ENCODE assay signal across 8 mouse cellular contexts in the genomic region with DNA sequence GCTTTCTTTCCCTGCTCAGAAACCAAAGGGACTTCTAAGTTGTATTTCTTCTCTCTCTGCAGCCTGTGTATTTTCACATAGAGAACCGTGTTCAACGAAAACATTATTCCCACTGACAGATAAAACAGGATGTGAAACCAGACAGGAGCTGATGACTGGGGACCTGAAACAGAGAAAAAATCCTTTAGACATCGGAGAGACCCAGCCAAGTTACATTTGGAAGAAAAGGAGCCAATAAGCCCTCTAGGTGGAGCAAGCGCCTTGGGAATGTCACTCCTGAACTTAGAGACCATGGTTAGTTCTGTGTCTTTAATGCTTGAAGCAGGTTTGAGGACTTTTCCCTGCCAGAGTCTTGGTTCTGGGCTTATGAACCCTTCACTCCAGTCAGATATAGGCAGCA. TPM values are rescaled to one million over a fixed set of nuclear protein-coding genes. Genes with fewer than 3 reads are reported as not detected.
DNase-seq lines count a peak whose midpoint lies in the region; ATAC-seq and TF ChIP-seq lines count a peak whose summit lies in the region.

No protein-coding gene starts in this region.

- TF ChIP-seq EP300 in heart, postnatal 0 days (IDR thresholded peaks at IDR 0.05; ENCODE audit: low read depth): no peak

- 5% methylated on average over 4 of the region's 4 CpGs for WGBS in lung, embryonic 15.5 days
- 11% methylated on average over 4 of the region's 4 CpGs for WGBS in heart, postnatal 0 days
- 20% methylated on average over 4 of the region's 4 CpGs for WGBS in thymus, adult 2 months

- no peaks in the 10 kb centered on the region for H3K9me3 ChIP-seq in lung, embryonic 15.5 days
- H3K9me3 ChIP-seq in heart, postnatal 0 days (replicated peaks; ENCODE audit: control insufficient read depth, low read length): no peaks in the 10 kb centered on the region

- H3K4me1 ChIP-seq in lung, embryonic 15.5 days: no peaks in the 10 kb centered on the region
- H3K4me1 ChIP-seq in heart, postnatal 0 days (ENCODE audit: control insufficient read depth, insufficient read depth): no peaks in the 10 kb centered on the region
- no peaks in the 10 kb centered on the region for H3K4me1 ChIP-seq in thymus, adult 2 months (replicated peaks; ENCODE audit: control insufficient read depth, insufficient read depth, low read length)

- no peak overlapping the region for H3K9ac ChIP-seq in lung, embryonic 15.5 days
- H3K9ac ChIP-seq in heart, postnatal 0 days (replicated peaks; ENCODE audit: low read depth, low read length): no peak overlapping the region

- H3K27me3 ChIP-seq in lung, embryonic 15.5 days: peaks cover 31% of the 10 kb centered on the region
- H3K27me3 ChIP-seq in heart, postnatal 0 days (ENCODE audit: control insufficient read depth, insufficient read depth, low read length): peaks cover 18% of the 10 kb centered on the region
- H3K27me3 ChIP-seq in thymus, adult 2 months (ENCODE audit: control insufficient read depth, insufficient read depth, low read length): no peaks in the 10 kb centered on the region

- H3K27ac ChIP-seq in lung, embryonic 15.5 days: no peak overlapping the region
- no peak overlapping the region for H3K27ac ChIP-seq in heart, postnatal 0 days (ENCODE audit: low read depth)
- no peak overlapping the region for H3K27ac ChIP-seq in thymus, adult 2 months (ENCODE audit: control insufficient read depth, insufficient read depth, low read length)

- DNase-seq in adrenal gland, postnatal 10 days: peak; percentile 49
- DNase-seq in adrenal gland, adult 8-10 months: no peak
- no peak for DNase-seq in lung, adult 18-20 months
- DNase-seq in heart, postnatal 0 days (ENCODE audit: low spot score): peak; percentile 33
- peak; percentile 28 for DNase-seq in lung, postnatal 14 days
- no peak for DNase-seq in thymus, adult 2 months
- DNase-seq in cerebellum, adult 18-20 months: no peak

- no peak for ATAC-seq in lung, embryonic 15.5 days (ENCODE audit: borderline replicate concordance, extremely low read depth, low FRiP score, low TSS enrichment)
- ATAC-seq in heart, postnatal 0 days (ENCODE audit: insufficient read depth, low read depth): no peak

- H3K4me2 ChIP-seq in lung, embryonic 15.5 days: peak overlapping the region; percentile 20
- H3K4me2 ChIP-seq in heart, postnatal 0 days (ENCODE audit: low read depth, low read length): peak overlapping the region; percentile 12; the same call in 1 of the 2 replicates

- H3K4me3 ChIP-seq in lung, embryonic 15.5 days: no peak overlapping the region
- no peak overlapping the region for H3K4me3 ChIP-seq in heart, postnatal 0 days (ENCODE audit: low read depth, low read length)
- H3K4me3 ChIP-seq in thymus, adult 2 months (ENCODE audit: control insufficient read depth, insufficient read depth, low read length): no peak overlapping the region

- no peaks in the 10 kb centered on the region for H3K36me3 ChIP-seq in lung, embryonic 15.5 days
- H3K36me3 ChIP-seq in heart, postnatal 0 days (replicated peaks; ENCODE audit: control insufficient read depth, insufficient read depth, low read length): no peaks in the 10 kb centered on the region
- H3K36me3 ChIP-seq in thymus, adult 2 months (ENCODE audit: control insufficient read depth, insufficient read depth, low read length): no peaks in the 10 kb centered on the region

- peak; percentile 51 for TF ChIP-seq CTCF in heart, postnatal 0 days (IDR thresholded peaks at IDR 0.05; ENCODE audit: low read depth)
- no peak for TF ChIP-seq CTCF in thymus, adult 2 months (IDR thresholded peaks at IDR 0.05; ENCODE audit: borderline replicate concordance, control insufficient read depth, extremely low read depth, insufficient read depth, low read length, poor library complexity)

- TF ChIP-seq POLR2A in thymus, adult 2 months (IDR thresholded peaks at IDR 0.05; ENCODE audit: control insufficient read depth, extremely low read depth, insufficient read depth, low read length, poor library complexity): no peak

RNA-seq across cellular contexts. Expression of gene Fcgr1, which starts 9.3 kb away (rescaled TPM):
- total RNA-seq in adrenal gland, postnatal 10 days (2021): under 1 TPM; 0.84 to 0.88 TPM
- total RNA-seq in adrenal gland, adult 8-10 months (2022): 1 to 10 TPM; 2.2 to 4.3 (median 3.3) TPM
- 2.4 and 3.6 TPM in 2 replicates for polyA plus RNA-seq in lung, embryonic 15.5 days (2015; fragmentation: Nextera tagmentation; extraction: Ambion mirVana)
- total RNA-seq in heart, postnatal 0 days (2014; rRNA removed; ENCODE audit: low replicate concordance): 1.1 and 3.0 TPM in 2 replicates
- 1.2 and 1.5 TPM in 2 replicates for polyA plus RNA-seq in heart, postnatal 0 days (2015; fragmentation: Nextera tagmentation; extraction: Ambion mirVana)
- polyA plus RNA-seq in thymus, adult 2 months (2012; rRNA removed): 3.8 and 6.8 TPM in 2 replicates

RNA-seq across cellular contexts. Expression of gene Hist2h2bb, which starts 14.9 kb away (rescaled TPM):
- 100 to 1,000 TPM; 491 to 635 TPM for total RNA-seq in adrenal gland, postnatal 10 days (2021)
- total RNA-seq in adrenal gland, adult 8-10 months (2022): 100 to 1,000 TPM in 1 of 4 experiments, 10 to 100 TPM in 3; 70.8 to 139 (median 88.2) TPM
- 10.1 and 18.0 TPM in 2 replicates for polyA plus RNA-seq in lung, embryonic 15.5 days (2015; fragmentation: Nextera tagmentation; extraction: Ambion mirVana)
- 225 and 283 TPM in 2 replicates for total RNA-seq in heart, postnatal 0 days (2014; rRNA removed; ENCODE audit: low replicate concordance)
- 0.59 and 1.7 TPM in 2 replicates for polyA plus RNA-seq in heart, postnatal 0 days (2015; fragmentation: Nextera tagmentation; extraction: Ambion mirVana)
- 163 and 177 TPM in 2 replicates for polyA plus RNA-seq in thymus, adult 2 months (2012; rRNA removed)

RNA-seq across cellular contexts. Expression of gene Hist2h3b, which starts 16.0 kb away (rescaled TPM):
- 100 to 1,000 TPM; 500 to 681 TPM for total RNA-seq in adrenal gland, postnatal 10 days (2021)
- total RNA-seq in adrenal gland, adult 8-10 months (2022): 100 to 1,000 TPM in 1 of 4 experiments, 10 to 100 TPM in 3; 50.3 to 108 (median 73.7) TPM
- 87.1 and 95.3 TPM in 2 replicates for polyA plus RNA-seq in lung, embryonic 15.5 days (2015; fragmentation: Nextera tagmentation; extraction: Ambion mirVana)
- 1,066 and 1,627 TPM in 2 replicates for total RNA-seq in heart, postnatal 0 days (2014; rRNA removed; ENCODE audit: low replicate concordance)
- polyA plus RNA-seq in heart, postnatal 0 days (2015; fragmentation: Nextera tagmentation; extraction: Ambion mirVana): 13.1 and 16.2 TPM in 2 replicates
- polyA plus RNA-seq in thymus, adult 2 months (2012; rRNA removed): 1,135 and 1,442 TPM in 2 replicates

RNA-seq across cellular contexts. Expression of gene Hist2h4, which starts 21.3 kb away (rescaled TPM):
- total RNA-seq in adrenal gland, postnatal 10 days (2021): 10 to 100 TPM; 71.1 to 77.9 TPM
- 10 to 100 TPM; 27.4 to 37.9 (median 32.5) TPM for total RNA-seq in adrenal gland, adult 8-10 months (2022)
- 15.9 and 16.1 TPM in 2 replicates for polyA plus RNA-seq in lung, embryonic 15.5 days (2015; fragmentation: Nextera tagmentation; extraction: Ambion mirVana)
- total RNA-seq in heart, postnatal 0 days (2014; rRNA removed; ENCODE audit: low replicate concordance): 129 and 135 TPM in 2 replicates
- 5.4 and 5.9 TPM in 2 replicates for polyA plus RNA-seq in heart, postnatal 0 days (2015; fragmentation: Nextera tagmentation; extraction: Ambion mirVana)
- 87.7 and 101 TPM in 2 replicates for polyA plus RNA-seq in thymus, adult 2 months (2012; rRNA removed)

RNA-seq across cellular contexts. Expression of gene Hist2h3c1, which starts 38.0 kb away (rescaled TPM):
- under 1 TPM in 1 of 2 experiments, not detected in 1; 0.39 TPM for total RNA-seq in adrenal gland, postnatal 10 days (2021)
- total RNA-seq in adrenal gland, adult 8-10 months (2022): not detected
- polyA plus RNA-seq in lung, embryonic 15.5 days (2015; fragmentation: Nextera tagmentation; extraction: Ambion mirVana): 0.45 and 1.9 TPM in 2 replicates
- not detected in 2 replicates for total RNA-seq in heart, postnatal 0 days (2014; rRNA removed; ENCODE audit: low replicate concordance)
- 0.19 and 0.41 TPM in 2 replicates for polyA plus RNA-seq in heart, postnatal 0 days (2015; fragmentation: Nextera tagmentation; extraction: Ambion mirVana)
- polyA plus RNA-seq in thymus, adult 2 months (2012; rRNA removed): not detected in 2 replicates

Comparison
In these comparisons a context has a peak if more than half of its experiments do, and no peak if none do; other contexts are left out.
1. DNase-seq: peak in adrenal gland, postnatal 10 days (single experiment), heart, postnatal 0 days (single experiment) and lung, postnatal 14 days (single experiment); none in adrenal gland, adult 8-10 months (single experiment), lung, adult 18-20 months (0 of 2), thymus, adult 2 months (single experiment) and cerebellum, adult 18-20 months (0 of 2).